Mouse (Mus musculus) heart, embryonic 14.5 days (tissue): ENCODE measurements around the gene Ppp2r3a. TPM values are rescaled to one million over a fixed set of nuclear protein-coding genes. Genes with fewer than 3 reads are reported as not detected.

Source experiments
- ATAC-seq: fragments of 200-750 bp; cut with Nextera tagmentation; 2 replicates; pipeline ENCODE4 v1.8.0; 2017; ENCODE audit warnings: low read depth, moderate TSS enrichment; ENCODE audit not compliant: insufficient number of reproducible peaks, insufficient read depth, low FRiP score
- H3K27ac ChIP-seq, 2 experiments: fragments of 200-500 bp in 1 of 2; fragments of 300-500 bp in 1 of 2; sonication (generic) in 1 of 2; replicated peaks in 1 of 2; 2 replicates each; pipeline ENCODE4 v1.5.1; 2012 to 2014; ENCODE audit warnings: low read depth in 2 of 2, low read length in 2 of 2, control low read depth in 1 of 2, mild to moderate bottlenecking in 1 of 2, mixed read lengths in 1 of 2; ENCODE audit not compliant: control insufficient read depth in 1 of 2, insufficient read depth in 1 of 2
- H3K27me3 ChIP-seq: fragments of 300-500 bp; sonication (generic); 2 replicates; pipeline ENCODE4 v1.6.1; 2014; ENCODE audit warnings: mild to moderate bottlenecking, low read length, control low read depth; ENCODE audit not compliant: control insufficient read depth, insufficient read depth
- H3K36me3 ChIP-seq: fragments of 300-500 bp; sonication (generic); 2 replicates; pipeline ENCODE4 v1.6.1; 2014; ENCODE audit warnings: mild to moderate bottlenecking, control low read depth, low read length, mixed read lengths; ENCODE audit not compliant: control insufficient read depth, insufficient read depth
- H3K4me1 ChIP-seq, 2 experiments: fragments of 200-500 bp in 1 of 2; fragments of 300-500 bp in 1 of 2; sonication (generic) in 1 of 2; 2 replicates each; pipeline ENCODE4 v1.6.1; 2012 to 2014; ENCODE audit warnings: low read length in 2 of 2, control low read depth in 1 of 2, mixed read lengths in 1 of 2; ENCODE audit not compliant: control insufficient read depth in 2 of 2, insufficient read depth in 2 of 2
- H3K4me2 ChIP-seq: fragments of 300-500 bp; sonication (generic); 2 replicates; pipeline ENCODE4 v1.6.1; 2014; ENCODE audit warnings: mild to moderate bottlenecking, low read length
- H3K4me3 ChIP-seq, 2 experiments: fragments of 200-500 bp in 1 of 2; fragments of 300-500 bp in 1 of 2; sonication (generic) in 1 of 2; 2 replicates each; pipeline ENCODE4 v1.5.1; 2012 to 2014; ENCODE audit warnings: low read length in 2 of 2, mild to moderate bottlenecking in 2 of 2, control low read depth in 1 of 2, low read depth in 1 of 2, moderate library complexity in 1 of 2; ENCODE audit not compliant: control insufficient read depth in 1 of 2, insufficient read depth in 1 of 2
- H3K9ac ChIP-seq: fragments of 300-500 bp; sonication (generic); 2 replicates; pipeline ENCODE4 v1.6.1; 2014; ENCODE audit warnings: mild to moderate bottlenecking, low read length
- H3K9me3 ChIP-seq: fragments of 300-500 bp; sonication (generic); 2 replicates; pipeline ENCODE4 v1.6.1; 2016; ENCODE audit warnings: low read length, control low read depth; ENCODE audit not compliant: control insufficient read depth
- WGBS: fragments of 180-500 bp; shearing (Covaris S2); extraction: QIAGEN DNeasy Blood & Tissue Kit; methylation state at CpG from one replicate; pipeline ENCODE4 v1.1.7; 2014; 5-methylcytosine and 5-hydroxymethylcytosine counted together
- polyA plus RNA-seq: library from polyadenylated mRNA; unstranded; fragments of >200 nt; fragmentation: Nextera tagmentation; extraction: Ambion mirVana; gene quantifications from 2 replicates; pipeline ENCODE4 v1.2.1, GENCODE M21; 2014

Gene Ppp2r3a
- polyA plus RNA-seq, 1 experiment from 2014 or later: 107 TPM

GRCm38 (mm10) chr9:101235786-101236185 lies 15.8 kb downstream of the Ppp2r3a start:
- no peaks in the 10 kb centered on the region for H3K9me3 ChIP-seq
- H3K4me3 ChIP-seq: no peak overlapping the region
- H3K4me2 ChIP-seq: no peak overlapping the region
- H3K27me3 ChIP-seq: no peaks in the 10 kb centered on the region
- peaks cover 0 to 4% of the 10 kb centered on the region in 2 experiments; a peak in 1 of 4 replicates for H3K4me1 ChIP-seq
- 49% methylated on average over 2 of the region's 2 CpGs for whole genome bisulfite sequencing
- no peaks in the 10 kb centered on the region for H3K36me3 ChIP-seq
- no peak for ATAC-seq
- H3K27ac ChIP-seq: no peak overlapping the region
- H3K9ac ChIP-seq: no peak overlapping the region

GRCm38 (mm10) chr9:101232034-101232433 lies 19.6 kb downstream of the Ppp2r3a start:
- Histone ChIP-seq H3K9me3 (no peaks in the 10 kb centered on the region), H3K27me3 (no peaks in the 10 kb centered on the region), H3K4me3 (no peak overlapping the region), H3K9ac (no peak overlapping the region), H3K4me1 (peaks cover 0 to 4% of the 10 kb centered on the region in 2 experiments; a peak in 1 of 4 replicates), H3K36me3 (no peaks in the 10 kb centered on the region), H3K27ac (no peak overlapping the region), H3K4me2 (no peak overlapping the region)
- ATAC-seq: no peak
- 61% methylated on average over 6 of the region's 6 CpGs for WGBS

- no peak for ATAC-seq
- H3K4me1 ChIP-seq: peaks cover 0 to 2% of the 10 kb centered on the region in 2 experiments; a peak in 1 of 4 replicates
- H3K36me3 ChIP-seq: no peaks in the 10 kb centered on the region
- H3K27ac ChIP-seq: no peak overlapping the region
- H3K4me2 ChIP-seq: no peak overlapping the region
- H3K27me3 ChIP-seq: no peaks in the 10 kb centered on the region
- 80% methylated on average over 3 of the region's 3 CpGs for WGBS
- no peaks in the 10 kb centered on the region for H3K9me3 ChIP-seq
- H3K9ac ChIP-seq: no peak overlapping the region
- no peak overlapping the region for H3K4me3 ChIP-seq
Measured at GRCm38 (mm10) chr9:101230028-101230427, 21.6 kb downstream of the Ppp2r3a start.

GRCm38 (mm10) chr9:101228892-101229291 lies 22.7 kb downstream of the Ppp2r3a start:
- no peak for ATAC-seq
- no peaks in the 10 kb centered on the region for H3K27me3 ChIP-seq

GRCm38 (mm10) chr9:101207984-101208383 lies 43.6 kb downstream of the Ppp2r3a start:
- WGBS: 76% methylated on average over 1 of the region's 1 CpGs
- Histone ChIP-seq H3K36me3 (peaks cover 19% of the 10 kb centered on the region), H3K9me3 (no peaks in the 10 kb centered on the region), H3K27ac (no peak overlapping the region), H3K4me2 (no peak overlapping the region), H3K27me3 (no peaks in the 10 kb centered on the region), H3K4me1 (peaks cover 0 to 5% of the 10 kb centered on the region in 2 experiments; a peak in 3 of 4 replicates), H3K4me3 (no peak overlapping the region), H3K9ac (no peak overlapping the region)
- ATAC-seq: no peak

More at GRCm38 (mm10) chr9:101228892-101229291, 22.7 kb downstream of the Ppp2r3a start:
- H3K4me3 ChIP-seq: no peak overlapping the region
- no peak overlapping the region for H3K27ac ChIP-seq
- H3K4me2 ChIP-seq: no peak overlapping the region
- no peaks in the 10 kb centered on the region for H3K36me3 ChIP-seq
- H3K9me3 ChIP-seq: no peaks in the 10 kb centered on the region
- no peak overlapping the region for H3K9ac ChIP-seq
- H3K4me1 ChIP-seq: no peaks in the 10 kb centered on the region

- Histone ChIP-seq H3K27ac (no peak overlapping the region), H3K4me2 (no peak overlapping the region), H3K9ac (no peak overlapping the region), H3K36me3 (peaks cover 7% of the 10 kb centered on the region; the same call in 1 of the 2 replicates), H3K4me3 (no peak overlapping the region), H3K4me1 (peaks cover 0 to 12% of the 10 kb centered on the region in 2 experiments; a peak in 3 of 4 replicates), H3K9me3 (no peaks in the 10 kb centered on the region), H3K27me3 (no peaks in the 10 kb centered on the region)
- ATAC-seq: no peak
- 82% methylated on average over 4 of the region's 4 CpGs for WGBS
Measured at GRCm38 (mm10) chr9:101206516-101206915, 45.1 kb downstream of the Ppp2r3a start.

GRCm38 (mm10) chr9:101205216-101205615 lies 46.4 kb downstream of the Ppp2r3a start:
- Histone ChIP-seq H3K9ac (no peak overlapping the region), H3K4me2 (no peak overlapping the region), H3K27ac (no peak overlapping the region), H3K9me3 (no peaks in the 10 kb centered on the region), H3K4me1 (peaks cover 2 to 24% of the 10 kb centered on the region in 2 experiments; a peak in 3 of 4 replicates), H3K36me3 (no peaks in the 10 kb centered on the region), H3K4me3 (no peak overlapping the region), H3K27me3 (no peaks in the 10 kb centered on the region)
- 70% methylated on average over 1 of the region's 1 CpGs for WGBS
- no peak for ATAC-seq

GRCm38 (mm10) chr9:101204059-101204458 lies 47.5 kb downstream of the Ppp2r3a start:
- no peaks in the 10 kb centered on the region for H3K9me3 ChIP-seq
- H3K4me1 ChIP-seq: peaks cover 3 to 28% of the 10 kb centered on the region in 2 experiments; a peak in 3 of 4 replicates
- H3K27ac ChIP-seq: no peak overlapping the region
- H3K4me3 ChIP-seq: no peak overlapping the region
- H3K27me3 ChIP-seq: no peaks in the 10 kb centered on the region
- no peak overlapping the region for H3K4me2 ChIP-seq
- WGBS: 91% methylated on average over 3 of the region's 3 CpGs
- H3K36me3 ChIP-seq: no peaks in the 10 kb centered on the region
- no peak for ATAC-seq
- H3K9ac ChIP-seq: no peak overlapping the region
